10 mouse cellular contexts compared by ENCODE assay signal in the genomic region with DNA sequence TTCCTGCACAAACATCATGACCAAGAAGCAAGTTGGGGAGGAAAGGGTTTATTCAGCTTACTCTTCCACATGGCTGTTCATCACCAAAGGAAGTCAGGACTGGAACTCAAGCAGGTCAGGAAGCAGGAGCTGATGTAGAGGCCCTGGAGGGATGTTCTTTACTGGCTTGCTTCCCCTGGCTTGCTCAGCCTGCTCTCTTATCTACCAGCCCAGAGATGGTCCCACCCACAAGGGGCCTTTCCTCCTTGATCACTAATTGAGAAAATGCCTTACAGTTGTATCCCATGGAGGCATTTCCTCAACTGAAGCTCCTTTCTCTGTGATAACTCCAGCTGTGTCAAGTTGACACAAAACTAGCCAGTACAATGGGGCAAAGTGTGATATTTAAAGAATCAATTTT. TPM values are rescaled to one million over a fixed set of nuclear protein-coding genes. Genes with fewer than 3 reads are reported as not detected.
DNase-seq lines count a peak whose midpoint lies in the region; ATAC-seq and TF ChIP-seq lines count a peak whose summit lies in the region.
"Not testable (repeated sequence)": the region's sequence is repeated elsewhere in the genome, so short reads cannot be mapped to it uniquely, and the experiment has no call there.
"Had no signal": no experiment of that assay in that cellular context is flagged by ENCODE, and none has a peak within 500 bp of the region (broad histone marks: within the 10 kb centered on the region; RNA-seq: fewer than 3 reads in every experiment).

No protein-coding gene starts in this region.

- not testable (repeated sequence) for H3K36me3 ChIP-seq in erythroblast, embryonic 14.5 days (ENCODE audit: control insufficient read depth); liver, embryonic 12.5 days; liver, embryonic 14.5 days (replicated peaks; ENCODE audit: control insufficient read depth, insufficient read depth, low read depth); liver, embryonic 16.5 days (ENCODE audit: control insufficient read depth, insufficient read depth)

- DNase-seq in 416B (ENCODE audit: low read depth) (peak; percentile 7), MEL-GATA-1-ER (ENCODE audit: extremely low read depth, low read depth) (peak; percentile 44), liver (peak; percentile 62)
- DNase-seq in liver, embryonic 14.5 days (ENCODE audit: low read depth in 3 of 3, low spot score in 3 of 3): peak; percentile 4 to 31 (median 30)
- DNase-seq in spleen, postnatal 36 days (ENCODE audit: low spot score in 2 of 2): peak; percentile 13 to 25

- peaks cover 23% of the 10 kb centered on the region for H3K4me1 ChIP-seq in erythroblast, embryonic 14.5 days (ENCODE audit: control insufficient read depth)
- not testable (repeated sequence) for H3K4me1 ChIP-seq in liver, embryonic 12.5 days; liver, embryonic 16.5 days (ENCODE audit: control insufficient read depth, low read depth, low read length)
- H3K4me1 ChIP-seq in liver, embryonic 14.5 days (replicated peaks; ENCODE audit: control insufficient read depth in 2 of 2, insufficient read depth in 2 of 2, low read length in 1 of 2): peaks cover 2 to 15% of the 10 kb centered on the region in 2 experiments; a peak in 3 of 4 replicates

- H3K27ac ChIP-seq in liver, embryonic 12.5 days: peak overlapping the region; percentile 80
- peak overlapping the region; percentile 69 for H3K27ac ChIP-seq in liver, embryonic 14.5 days
- H3K27ac ChIP-seq in liver, embryonic 16.5 days (ENCODE audit: low read length): peak overlapping the region; percentile 71

- peak; percentile 97 for ATAC-seq in liver, embryonic 12.5 days
- ATAC-seq in liver, embryonic 14.5 days (ENCODE audit: insufficient read depth): peak; percentile 96
- peak; percentile 96 for ATAC-seq in liver, embryonic 16.5 days (ENCODE audit: low read depth)

- H3K4me3 ChIP-seq in erythroblast, embryonic 14.5 days (replicated peaks): peak overlapping the region; percentile 58
- not testable (repeated sequence) for H3K4me3 ChIP-seq in liver, embryonic 12.5 days; liver, embryonic 16.5 days (ENCODE audit: low read depth, low read length)
- peak overlapping the region in 1 of 2 experiments; percentile 21; a peak in 1 of 4 replicates for H3K4me3 ChIP-seq in liver, embryonic 14.5 days (ENCODE audit: insufficient read depth in 1 of 2, low read depth in 2 of 2, low read length in 2 of 2)

- not testable (repeated sequence) for H3K9ac ChIP-seq in liver, embryonic 12.5 days; liver, embryonic 16.5 days (ENCODE audit: low read depth, low read length)
- peak overlapping the region; percentile 12 for H3K9ac ChIP-seq in liver, embryonic 14.5 days (replicated peaks)

- not testable (repeated sequence) for TF ChIP-seq CTCF in liver, embryonic 14.5 days (IDR thresholded peaks at IDR 0.05; ENCODE audit: low read depth)

- H3K4me2 ChIP-seq in liver, embryonic 12.5 days: peak overlapping the region; percentile 43
- peak overlapping the region; percentile 45 for H3K4me2 ChIP-seq in liver, embryonic 14.5 days (ENCODE audit: low read depth)
- peak overlapping the region; percentile 24; the same call in 1 of the 2 replicates for H3K4me2 ChIP-seq in liver, embryonic 16.5 days (ENCODE audit: low read depth, low read length)

- H3K9me3 ChIP-seq in erythroblast, embryonic 14.5 days (ENCODE audit: control insufficient read depth, low read length); liver, embryonic 12.5 days (replicated peaks); liver, embryonic 14.5 days (ENCODE audit: control insufficient read depth, low read length); liver, embryonic 16.5 days (replicated peaks; ENCODE audit: control insufficient read depth, low read length): not testable (repeated sequence)

- TF ChIP-seq EP300 in liver, embryonic 14.5 days (IDR thresholded peaks at IDR 0.05; ENCODE audit: low read depth): peak; percentile 34

- H3K27me3 ChIP-seq in erythroblast, embryonic 14.5 days (ENCODE audit: control insufficient read depth); liver, embryonic 12.5 days (replicated peaks); liver, embryonic 14.5 days (ENCODE audit: control insufficient read depth, insufficient read depth, low read length); liver, embryonic 16.5 days (ENCODE audit: control insufficient read depth, insufficient read depth, low read depth, low read length): not testable (repeated sequence)

RNA-seq across cellular contexts. Expression of a gene that starts 49.2 kb away (rescaled TPM):
- not detected in 2 replicates for polyA plus RNA-seq in erythroblast, embryonic 14.5 days (2012)
- polyA plus RNA-seq in liver, embryonic 12.5 days (2016; fragmentation: Nextera tagmentation; extraction: Ambion mirVana): 0.32 and 0.50 TPM in 2 replicates
- 0.09 and 0.10 TPM in 2 replicates for polyA plus RNA-seq in liver, embryonic 14.5 days (2012; rRNA removed)
- polyA plus RNA-seq in liver, embryonic 14.5 days (2014; fragmentation: Nextera tagmentation; extraction: Ambion mirVana): 0.14 and 0.33 TPM in 2 replicates
- 0.18 and 0.26 TPM in 2 replicates for polyA plus RNA-seq in liver, embryonic 16.5 days (2015; fragmentation: Nextera tagmentation; extraction: Ambion mirVana)
- polyA plus RNA-seq: adrenal gland, adult 2 months; C2C12 had no signal

Comparison
In these comparisons a context has a peak if more than half of its experiments do, and no peak if none do; other contexts are left out.
1. DNase-seq: peak in every context shown above with its lines; median percentile 62 in liver; 44 in MEL-GATA-1-ER; 30 in liver, embryonic 14.5 days; 19 in spleen, postnatal 36 days; 7 in 416B.